35 mouse cellular contexts compared by ENCODE assay signal in the genomic region with DNA sequence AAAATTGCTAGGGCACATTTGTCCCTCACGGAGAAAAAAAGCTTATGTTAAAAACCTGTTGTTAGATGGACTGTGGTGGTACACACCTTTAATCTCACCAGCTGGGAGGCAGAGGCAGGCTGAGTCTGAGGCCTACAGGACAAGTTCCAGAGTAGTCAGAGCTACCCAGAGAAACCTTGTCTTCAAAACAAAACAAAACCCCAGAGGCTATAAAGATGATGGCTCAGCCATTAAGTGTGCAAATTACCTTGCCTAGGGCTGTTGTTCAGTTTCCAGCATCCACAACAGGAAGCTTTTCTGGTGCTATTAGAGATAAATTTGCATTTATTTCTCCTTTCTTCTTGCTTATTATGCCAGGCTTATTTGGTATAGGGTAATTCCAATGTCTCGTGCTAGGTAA. TPM values are rescaled to one million over a fixed set of nuclear protein-coding genes. Genes with fewer than 3 reads are reported as not detected.
"Had no signal": no experiment of that assay in that cellular context is flagged by ENCODE, and none has a peak within 500 bp of the region (broad histone marks: within the 10 kb centered on the region; RNA-seq: fewer than 3 reads in every experiment).

No protein-coding gene starts in this region.

- H3K4me1 ChIP-seq: heart, embryonic 12.5 days; hindbrain, embryonic 10.5 days; hindbrain, embryonic 12.5 days; intestine, embryonic 15.5 days; limb, embryonic 10.5 days; liver, embryonic 13.5 days; liver, embryonic 15.5 days had no signal

- H3K27me3 ChIP-seq: heart, embryonic 12.5 days; hindbrain, embryonic 12.5 days; intestine, embryonic 15.5 days; limb, embryonic 12.5 days; liver, embryonic 13.5 days; liver, embryonic 15.5 days had no signal

- DNase-seq: gastrocnemius, postnatal 14 days; gastrocnemius, postnatal 36 days; heart, adult 11 months; heart, adult 2 months; heart, postnatal 10 days; heart, postnatal 4 days; kidney, adult 11 months; kidney, adult 8-10 months; kidney, postnatal 10 days; kidney, postnatal 25 days; kidney, postnatal 4 days; liver; liver, embryonic 13.5 days had no signal

- H3K4me3 ChIP-seq: heart, adult 2 months; heart, embryonic 12.5 days; hindbrain, embryonic 10.5 days; hindbrain, embryonic 12.5 days; intestine, embryonic 15.5 days; layer of hippocampus, adult 2 months; left cerebral cortex, adult 2 months; limb, embryonic 10.5 days; limb, embryonic 12.5 days; liver, embryonic 13.5 days; liver, embryonic 15.5 days had no signal

- H3K9me3 ChIP-seq: heart, embryonic 12.5 days; hindbrain, embryonic 10.5 days; hindbrain, embryonic 12.5 days; intestine, embryonic 15.5 days; limb, embryonic 10.5 days; limb, embryonic 12.5 days; liver, embryonic 13.5 days; liver, embryonic 15.5 days had no signal

- H3K9ac ChIP-seq: heart, embryonic 12.5 days; hindbrain, embryonic 12.5 days; hindbrain, embryonic 14.5 days; intestine, embryonic 15.5 days; limb, embryonic 12.5 days; liver, embryonic 13.5 days; liver, embryonic 15.5 days had no signal

- H3K27ac ChIP-seq: heart, adult 2 months; hindbrain, embryonic 10.5 days; hindbrain, embryonic 12.5 days; hindbrain, embryonic 14.5 days; intestine, embryonic 15.5 days; layer of hippocampus, adult 2 months; left cerebral cortex, adult 2 months; limb, embryonic 10.5 days; limb, embryonic 12.5 days; liver, embryonic 13.5 days; liver, embryonic 15.5 days had no signal

RNA-seq across cellular contexts. Expression of a gene that starts 56.5 kb away (rescaled TPM):
- total RNA-seq: heart, postnatal 25 days; heart, postnatal 4 days had no signal
- polyA plus RNA-seq: heart, embryonic 14.5 days; inflammation-experienced regulatory T-cells, adult 6 months; limb, embryonic 10.5 days; limb, embryonic 12.5 days; liver, embryonic 11.5 days; liver, embryonic 13.5 days; liver, embryonic 15.5 days had no signal

RNA-seq across cellular contexts. Expression of a gene that starts 59.7 kb away (rescaled TPM):
- total RNA-seq: gastrocnemius, adult 18-20 months; gastrocnemius, adult 8-10 months; gastrocnemius, postnatal 14 days; gastrocnemius, postnatal 36 days; heart, adult 2 months; heart, postnatal 10 days; heart, postnatal 25 days; heart, postnatal 4 days; layer of hippocampus, adult 2 months; layer of hippocampus, postnatal 10 days; layer of hippocampus, postnatal 25 days; left cerebral cortex, adult 2 months; left cerebral cortex, postnatal 14 days; left cerebral cortex, postnatal 36 days had no signal
- polyA plus RNA-seq: gonadal fat pad, adult 2 months; heart, embryonic 12.5 days; inflammation-experienced regulatory T-cells, adult 6 months; kidney, embryonic 14.5 days; limb, embryonic 10.5 days; limb, embryonic 12.5 days; liver, embryonic 11.5 days; liver, embryonic 13.5 days; liver, embryonic 15.5 days had no signal
